Mouse (Mus musculus) kidney, adult 2 months (tissue): ENCODE data around the gene Ctbp2. TPM values are rescaled to one million over a fixed set of nuclear protein-coding genes. Genes with fewer than 3 reads are reported as not detected.

Experiments used
- DNase-seq: peaks from one replicate; pipeline ENCODE4 v3.0.0; 2021
- H3K27ac ChIP-seq: fragments of 200-500 bp; 2 replicates; pipeline ENCODE4 v1.5.1; 2012; ENCODE audit warnings: low read depth, low read length, control low read depth, inconsistent platforms; ENCODE audit not compliant: insufficient read depth
- H3K27me3 ChIP-seq: fragments of 200-500 bp; replicated peaks from 2 replicates; pipeline ENCODE4 v1.6.1; 2012; ENCODE audit warnings: mild to moderate bottlenecking, moderate library complexity, low read length, inconsistent platforms; ENCODE audit not compliant: control insufficient read depth, insufficient read depth
- H3K36me3 ChIP-seq: fragments of 200-500 bp; 2 replicates; pipeline ENCODE4 v1.6.1; 2012; ENCODE audit warnings: mild to moderate bottlenecking, moderate library complexity, low read length, inconsistent platforms; ENCODE audit not compliant: control insufficient read depth, insufficient read depth
- H3K4me1 ChIP-seq: fragments of 200-500 bp; 2 replicates; pipeline ENCODE4 v1.6.1; 2011; ENCODE audit warnings: low read length; ENCODE audit not compliant: control insufficient read depth, insufficient read depth
- H3K4me3 ChIP-seq: fragments of 200-500 bp; 2 replicates; pipeline ENCODE4 v1.5.1; 2011; ENCODE audit warnings: mild to moderate bottlenecking, low read depth, low read length, control low read depth; ENCODE audit not compliant: insufficient read depth
- CTCF ChIP-seq: fragments of 200-500 bp; conservative IDR thresholded peaks from 2 replicates; pipeline ENCODE4 v1.5.1; 2011; ENCODE audit warnings: low read depth, mild to moderate bottlenecking, control low read depth, low read length, moderate library complexity, mixed read lengths; ENCODE audit not compliant: insufficient read depth, insufficient read length
- POLR2A ChIP-seq: fragments of 200-500 bp; IDR thresholded peaks from one replicate; pipeline ENCODE4 v1.6.1; 2011; ENCODE audit warnings: low read depth, low read length, control low read depth
- WGBS: fragments of 180-500 bp; shearing (Covaris S2); methylation state at CpG from one replicate; pipeline ENCODE4 v1.1.7; 2018; 5-methylcytosine and 5-hydroxymethylcytosine counted together
- polyA plus RNA-seq: library from polyadenylated mRNA; depleted of rRNA; stranded (reverse); fragments of >200 nt; gene quantifications from 2 replicates; pipeline ENCODE4 v1.2.3, GENCODE M21; 2012

The Ctbp2 gene
- polyA plus RNA-seq, 1 experiment = 48.6 TPM

DNA sequence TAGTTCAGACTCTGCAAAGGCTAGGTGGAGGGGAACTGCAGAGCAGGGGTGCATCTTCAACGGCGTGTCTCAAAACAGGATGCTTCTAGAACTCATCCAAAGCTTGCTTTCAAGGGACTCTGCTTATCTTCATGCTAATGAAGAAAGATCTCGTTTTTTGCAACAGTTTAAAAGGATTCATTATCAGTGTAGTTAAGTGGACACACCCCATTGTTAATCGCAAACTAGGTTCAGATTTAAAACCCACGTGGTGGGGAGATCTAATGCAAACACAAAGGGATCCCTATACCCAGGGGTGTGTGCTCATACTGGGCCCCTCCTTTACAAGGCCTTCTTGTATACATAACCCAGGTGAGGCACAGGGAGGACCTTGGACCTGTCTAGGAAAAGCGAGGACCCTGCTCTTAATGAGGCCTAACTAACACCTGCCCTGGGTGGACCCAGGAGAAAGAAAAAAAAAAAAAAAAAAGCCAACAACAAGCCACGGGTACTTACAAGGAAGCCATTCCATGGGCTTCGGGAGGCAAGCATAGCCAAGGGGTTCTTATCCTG lies 94.6 kb downstream of the Ctbp2 start:
- H3K27ac ChIP-seq = no peak overlapping the region
- no peak for DNase-seq
- H3K27me3 ChIP-seq = no peaks in the 10 kb centered on the region
- 46% methylated on average over 8 of the region's 8 CpGs for WGBS
- TF ChIP-seq POLR2A = no peak
- TF ChIP-seq CTCF = no peak
- H3K4me3 ChIP-seq = no peak overlapping the region
- no peaks in the 10 kb centered on the region; the same call in 1 of the 2 replicates for H3K4me1 ChIP-seq
- H3K36me3 ChIP-seq = no peaks in the 10 kb centered on the region

- no peaks in the 10 kb centered on the region for H3K36me3 ChIP-seq
- WGBS = 78% methylated on average over 8 of the region's 8 CpGs
- no peak overlapping the region for H3K4me3 ChIP-seq
- no peaks in the 10 kb centered on the region; the same call in 1 of the 2 replicates for H3K4me1 ChIP-seq
- H3K27ac ChIP-seq = no peak overlapping the region
- no peak for DNase-seq
- H3K27me3 ChIP-seq = no peaks in the 10 kb centered on the region
- TF ChIP-seq POLR2A (no peak), CTCF (no peak)
Measured at GRCm38 (mm10) chr7:133029004-133029403, 95.2 kb downstream of the Ctbp2 start.

GRCm38 (mm10) chr7:133027930-133028329 lies 96.2 kb downstream of the Ctbp2 start:
- Histone ChIP-seq H3K27me3 (no peaks in the 10 kb centered on the region), H3K36me3 (no peaks in the 10 kb centered on the region), H3K27ac (no peak overlapping the region), H3K4me1 (no peaks in the 10 kb centered on the region; the same call in 1 of the 2 replicates), H3K4me3 (no peak overlapping the region)
- DNase-seq = no peak
- WGBS = 96% methylated on average over 4 of the region's 4 CpGs
- TF ChIP-seq CTCF = no peak
- no peak for TF ChIP-seq POLR2A

DNA sequence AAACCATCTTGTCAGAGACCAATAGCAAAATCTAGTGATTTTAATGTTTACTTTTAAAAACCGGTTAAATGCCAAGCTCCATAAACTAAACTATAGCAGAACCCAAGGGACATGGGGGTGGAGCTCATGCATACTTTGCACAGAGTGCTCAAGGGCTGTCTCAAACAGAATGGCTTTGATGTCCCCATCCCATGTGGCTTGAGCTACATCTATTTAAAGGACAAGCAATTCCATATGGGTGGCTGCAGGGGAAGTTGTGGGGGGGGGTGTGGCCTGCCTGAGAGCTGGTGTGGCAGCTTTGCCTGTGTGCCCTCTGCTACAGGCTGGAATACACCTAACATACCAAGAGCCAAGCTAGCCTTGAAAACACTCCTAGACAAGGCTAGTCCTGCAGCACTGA lies 99.5 kb downstream of the Ctbp2 start:
- 54% methylated on average over 1 of the region's 1 CpGs for WGBS
- Histone ChIP-seq H3K36me3 (no peaks in the 10 kb centered on the region), H3K4me3 (no peak overlapping the region), H3K27ac (no peak overlapping the region), H3K27me3 (no peaks in the 10 kb centered on the region), H3K4me1 (peaks cover 5% of the 10 kb centered on the region)
- DNase-seq = no peak
- no peak for TF ChIP-seq CTCF
- TF ChIP-seq POLR2A = no peak

DNA sequence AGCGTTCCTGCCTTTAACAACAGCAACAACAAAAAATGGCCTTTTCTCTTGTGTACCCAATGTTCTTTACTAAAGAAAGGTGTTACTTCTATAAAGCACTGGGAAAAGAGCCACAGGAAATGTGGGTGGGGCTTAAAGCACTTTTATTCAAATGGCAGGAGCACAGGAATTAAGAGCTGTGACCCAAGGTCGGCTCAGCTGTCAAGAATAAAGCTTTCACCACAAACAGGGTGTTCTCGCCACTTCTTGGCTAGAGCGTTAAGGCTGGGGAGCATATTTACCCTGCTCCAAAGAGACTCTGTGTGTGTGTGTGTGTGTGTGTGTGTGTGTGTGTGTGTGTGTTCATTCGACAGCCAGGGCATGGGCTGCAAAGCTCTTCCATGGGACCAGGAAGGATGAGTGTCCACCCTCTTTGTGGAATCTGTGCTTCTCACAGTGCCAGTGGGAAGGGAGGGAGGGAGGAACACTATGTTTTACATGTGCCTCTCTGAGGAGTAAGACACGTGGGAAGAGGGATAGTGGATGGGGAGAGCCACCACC lies 104.6 kb downstream of the Ctbp2 start:
- no peaks in the 10 kb centered on the region for H3K36me3 ChIP-seq
- H3K27me3 ChIP-seq = no peaks in the 10 kb centered on the region
- H3K4me3 ChIP-seq = no peak overlapping the region
- no peak overlapping the region for H3K27ac ChIP-seq
- 29% methylated on average over 6 of the region's 6 CpGs for WGBS
- peak; percentile 63 for DNase-seq
- H3K4me1 ChIP-seq = peaks cover 7% of the 10 kb centered on the region
- TF ChIP-seq POLR2A (no peak), CTCF (no peak)

GRCm38 (mm10) chr7:133018961-133019360 lies 105.2 kb downstream of the Ctbp2 start:
- Histone ChIP-seq H3K27me3 (no peaks in the 10 kb centered on the region), H3K4me3 (no peak overlapping the region), H3K27ac (no peak overlapping the region), H3K4me1 (peaks cover 7% of the 10 kb centered on the region), H3K36me3 (no peaks in the 10 kb centered on the region)
- DNase-seq = no peak
- TF ChIP-seq POLR2A (no peak), CTCF (no peak)
- 81% methylated on average over 7 of the region's 7 CpGs for WGBS

GRCm38 (mm10) chr7:133015416-133016070 lies 108.6 kb downstream of the Ctbp2 start:
- WGBS = 62% methylated on average over 7 of the region's 7 CpGs
- H3K27me3 ChIP-seq = no peaks in the 10 kb centered on the region
- TF ChIP-seq POLR2A (no peak), CTCF (no peak)
- H3K4me3 ChIP-seq = no peak overlapping the region
- peaks cover 13% of the 10 kb centered on the region for H3K4me1 ChIP-seq
- H3K36me3 ChIP-seq = no peaks in the 10 kb centered on the region
- DNase-seq = no peak
- H3K27ac ChIP-seq = no peak overlapping the region
